Mouse (Mus musculus) kidney, postnatal 0 days (tissue): ENCODE measurements around the gene Pon1. TPM values are rescaled to one million over a fixed set of nuclear protein-coding genes. Genes with fewer than 3 reads are reported as not detected.

Experiments used
- ATAC-seq: fragments of 200-750 bp; cut with Nextera tagmentation; replicated peaks from 2 replicates; pipeline ENCODE4 v1.8.0; 2017; ENCODE audit warnings: low read depth, moderate number of reproducible peaks, moderate TSS enrichment, moderate library complexity; ENCODE audit not compliant: low FRiP score
- DNase-seq: peaks from one replicate; pipeline ENCODE4 v3.0.0-alpha.2; 2016; ENCODE audit warnings: low spot score
- H3K27ac ChIP-seq: fragments of 300-500 bp; sonication (generic); 2 replicates; pipeline ENCODE4 v1.5.1; 2014; ENCODE audit warnings: mild to moderate bottlenecking
- H3K27me3 ChIP-seq: fragments of 300-500 bp; sonication (generic); 2 replicates; pipeline ENCODE4 v1.6.1; 2014; ENCODE audit warnings: low read length, mixed read lengths; ENCODE audit not compliant: insufficient read depth
- H3K36me3 ChIP-seq: fragments of 300-500 bp; sonication (generic); 2 replicates; pipeline ENCODE4 v1.6.1; 2014; ENCODE audit warnings: low read length, mixed read lengths; ENCODE audit not compliant: insufficient read depth
- H3K4me1 ChIP-seq: fragments of 300-500 bp; sonication (generic); replicated peaks from 2 replicates; pipeline ENCODE4 v1.6.1; 2014; ENCODE audit warnings: antibody characterized with exemption, low read length, mixed read lengths; ENCODE audit not compliant: insufficient read depth
- H3K4me2 ChIP-seq: fragments of 300-500 bp; sonication (generic); 2 replicates; pipeline ENCODE4 v1.6.1; 2014; ENCODE audit warnings: mild to moderate bottlenecking, low read length, moderate library complexity, mixed read lengths
- H3K4me3 ChIP-seq: fragments of 300-500 bp; sonication (generic); replicated peaks from 2 replicates; pipeline ENCODE4 v1.5.1; 2014; ENCODE audit warnings: low read depth, low read length
- H3K9ac ChIP-seq: fragments of 300-500 bp; sonication (generic); 2 replicates; pipeline ENCODE4 v1.6.1; 2014; ENCODE audit warnings: low read depth, low read length
- H3K9me3 ChIP-seq: fragments of 300-500 bp; sonication (generic); replicated peaks from 2 replicates; pipeline ENCODE4 v1.6.1; 2016; ENCODE audit warnings: low read length, inconsistent platforms, mixed read lengths
- CTCF ChIP-seq: IDR thresholded peaks from 2 replicates; pipeline ENCODE4 v1.5.1; 2016; ENCODE audit warnings: antibody characterized with exemption, low read depth, mild to moderate bottlenecking, moderate library complexity
- WGBS: fragments of 180-500 bp; shearing (Covaris S2); extraction: QIAGEN DNeasy Blood & Tissue Kit; methylation state at CpG from one replicate; pipeline ENCODE4 v1.1.7; 2014; 5-methylcytosine and 5-hydroxymethylcytosine counted together
- polyA plus RNA-seq: library from polyadenylated mRNA; unstranded; fragments of >200 nt; fragmentation: Nextera tagmentation; extraction: Ambion mirVana; gene quantifications from 2 replicates; pipeline ENCODE4 v1.2.1, GENCODE M21; 2015

The Pon1 gene
- 0.09 and 0.54 TPM in 2 replicates for polyA plus RNA-seq

DNA sequence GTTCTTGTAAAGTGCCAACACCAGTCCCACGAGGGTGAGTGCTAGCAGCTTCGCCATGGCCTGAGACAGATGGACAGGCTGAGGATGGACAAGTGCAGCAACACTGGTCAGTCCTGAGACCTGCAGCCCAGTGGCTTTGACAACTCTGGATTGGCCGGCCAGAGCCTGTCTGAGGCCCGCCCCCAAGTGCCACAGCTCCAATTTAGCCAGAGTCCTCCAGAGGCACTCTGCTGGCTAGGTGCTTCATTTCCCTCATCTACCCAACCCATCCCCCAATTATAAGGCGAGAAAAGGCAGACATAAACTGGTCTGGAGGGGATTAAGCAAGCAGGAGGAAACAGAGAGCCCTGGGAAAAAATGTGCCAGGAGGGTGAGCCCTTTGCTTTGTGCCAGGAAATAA, at the start of gene Pon1:
TSS of gene Pon1 (minus strand) at position 254 of the 400 bp plus-strand sequence.
- no peak for TF ChIP-seq CTCF
- H3K9ac ChIP-seq: no peak within 1 kb of the TSS
- 40% methylated on average over 5 of the region's 5 CpGs for WGBS
- DNase-seq: no peak
- no peak within 1 kb of the TSS for H3K27ac ChIP-seq
- H3K4me3 ChIP-seq: no peak within 1 kb of the TSS
- no peak for ATAC-seq
- no peaks in the 10 kb centered on the region for H3K4me1 ChIP-seq
- H3K4me2 ChIP-seq: no peak within 1 kb of the TSS
- H3K36me3 ChIP-seq: no peaks in the 10 kb centered on the region
- no peaks in the 10 kb centered on the region for H3K27me3 ChIP-seq
- no peaks in the 10 kb centered on the region for H3K9me3 ChIP-seq

DNA sequence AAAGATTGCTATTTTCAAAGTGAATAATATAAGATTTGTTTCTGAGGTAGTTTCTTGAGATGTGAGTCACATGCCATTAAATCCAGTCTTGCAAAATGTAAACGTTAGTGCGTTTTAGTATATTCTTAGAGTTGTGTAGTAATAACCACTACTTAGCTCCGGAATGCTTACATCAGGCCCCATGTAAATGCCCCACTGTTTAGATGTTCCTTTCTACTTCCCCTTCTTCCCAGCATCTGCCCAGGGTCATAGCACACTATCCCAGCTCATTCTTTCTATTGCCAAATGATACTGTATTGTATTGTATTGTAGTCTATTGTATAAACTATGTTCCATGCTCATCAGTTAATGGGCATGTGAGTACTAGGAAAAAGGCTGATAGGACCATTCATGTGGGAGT, 45.1 kb upstream of the Pon1 start:
- DNase-seq (no peak), ATAC-seq (no peak)
- Histone ChIP-seq H3K36me3 (no peaks in the 10 kb centered on the region), H3K9me3 (no peaks in the 10 kb centered on the region), H3K27ac (no peak overlapping the region), H3K4me2 (no peak overlapping the region), H3K4me1 (no peaks in the 10 kb centered on the region), H3K27me3 (no peaks in the 10 kb centered on the region), H3K9ac (no peak overlapping the region), H3K4me3 (no peak overlapping the region)
- WGBS: 93% methylated on average over 3 of the region's 3 CpGs
- TF ChIP-seq CTCF: no peak

DNA sequence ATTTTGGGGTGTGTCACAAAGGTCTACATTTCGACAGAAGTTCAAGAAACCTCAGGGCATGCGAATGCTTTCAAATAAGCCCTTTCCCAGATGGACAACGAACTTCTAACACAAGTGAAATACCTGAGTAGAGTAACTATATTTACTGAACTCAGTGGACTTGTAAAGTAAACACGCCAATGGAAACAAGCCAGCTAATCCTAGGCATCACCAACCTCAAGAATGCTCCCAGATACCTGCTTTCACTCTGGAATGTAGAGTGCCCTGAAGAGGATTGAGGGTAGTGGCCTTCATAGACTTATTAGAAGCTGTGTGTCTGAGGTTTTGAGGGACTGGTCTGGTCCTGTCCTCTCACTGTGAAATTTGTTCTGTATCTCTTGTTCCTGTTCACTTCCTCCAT, 43.8 kb upstream of the Pon1 start:
- Histone ChIP-seq H3K36me3 (no peaks in the 10 kb centered on the region), H3K4me3 (no peak overlapping the region), H3K9me3 (no peaks in the 10 kb centered on the region), H3K9ac (no peak overlapping the region), H3K27ac (no peak overlapping the region), H3K4me2 (no peak overlapping the region), H3K27me3 (no peaks in the 10 kb centered on the region), H3K4me1 (no peaks in the 10 kb centered on the region)
- no peak for TF ChIP-seq CTCF
- WGBS: 89% methylated on average over 4 of the region's 4 CpGs
- DNase-seq: no peak
- ATAC-seq: no peak

DNA sequence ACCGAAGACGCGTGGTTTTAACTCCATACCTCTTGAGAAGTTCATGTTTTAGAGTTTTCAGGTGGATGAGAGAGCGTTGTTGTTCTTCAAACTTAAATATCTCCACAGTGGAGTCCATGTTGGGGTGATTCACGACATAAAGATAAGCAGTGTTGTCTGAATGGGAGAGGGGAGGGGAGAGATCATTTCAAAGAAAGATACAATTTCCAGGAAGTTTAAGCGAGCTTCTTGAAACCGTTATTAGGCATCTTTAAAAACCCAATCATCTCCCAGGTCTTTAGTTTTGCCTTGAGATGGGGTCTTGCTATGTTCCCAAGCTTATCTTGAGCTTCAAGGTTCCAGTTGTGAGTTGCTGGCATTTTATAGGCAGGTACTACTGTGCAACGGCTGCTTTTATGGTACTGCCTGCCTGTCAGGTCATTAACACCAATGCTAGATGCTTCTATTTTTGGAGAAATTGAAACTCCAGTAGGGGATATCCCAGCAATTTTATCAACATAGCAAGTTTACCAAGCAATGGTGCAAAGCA, 43.2 kb upstream of the Pon1 start:
- no peaks in the 10 kb centered on the region for H3K9me3 ChIP-seq
- ATAC-seq (no peak), DNase-seq (no peak)
- no peak for TF ChIP-seq CTCF
- no peaks in the 10 kb centered on the region for H3K27me3 ChIP-seq
- H3K9ac ChIP-seq: no peak overlapping the region
- H3K4me3 ChIP-seq: no peak overlapping the region
- H3K36me3 ChIP-seq: no peaks in the 10 kb centered on the region
- H3K27ac ChIP-seq: no peak overlapping the region
- no peaks in the 10 kb centered on the region for H3K4me1 ChIP-seq
- 88% methylated on average over 8 of the region's 8 CpGs for WGBS
- no peak overlapping the region for H3K4me2 ChIP-seq

DNA sequence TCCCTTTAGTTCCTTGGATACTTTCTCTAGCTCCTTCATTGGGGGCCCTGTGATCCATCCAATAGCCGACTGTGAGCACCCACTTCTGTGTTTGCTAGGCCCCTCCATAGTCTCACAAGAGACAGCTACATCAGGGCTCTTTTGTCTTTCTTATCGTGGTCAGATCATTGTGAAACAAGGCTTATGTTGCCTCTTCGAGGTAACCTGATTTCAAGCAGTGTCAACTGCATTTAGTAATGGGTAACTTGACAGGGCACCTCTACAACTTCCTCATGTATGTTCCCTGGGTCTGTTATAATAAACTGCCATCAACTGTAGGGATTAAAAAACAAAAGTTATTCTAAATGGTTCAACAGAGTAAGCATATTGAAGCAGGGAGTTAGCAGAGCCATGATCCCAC, 40.8 kb upstream of the Pon1 start:
- Histone ChIP-seq H3K4me3 (no peak overlapping the region), H3K4me1 (no peaks in the 10 kb centered on the region), H3K27me3 (no peaks in the 10 kb centered on the region), H3K9me3 (no peaks in the 10 kb centered on the region), H3K9ac (no peak overlapping the region), H3K4me2 (no peak overlapping the region), H3K36me3 (no peaks in the 10 kb centered on the region), H3K27ac (no peak overlapping the region)
- WGBS: 92% methylated on average over 3 of the region's 3 CpGs
- no peak for DNase-seq
- ATAC-seq: no peak
- no peak for TF ChIP-seq CTCF

DNA sequence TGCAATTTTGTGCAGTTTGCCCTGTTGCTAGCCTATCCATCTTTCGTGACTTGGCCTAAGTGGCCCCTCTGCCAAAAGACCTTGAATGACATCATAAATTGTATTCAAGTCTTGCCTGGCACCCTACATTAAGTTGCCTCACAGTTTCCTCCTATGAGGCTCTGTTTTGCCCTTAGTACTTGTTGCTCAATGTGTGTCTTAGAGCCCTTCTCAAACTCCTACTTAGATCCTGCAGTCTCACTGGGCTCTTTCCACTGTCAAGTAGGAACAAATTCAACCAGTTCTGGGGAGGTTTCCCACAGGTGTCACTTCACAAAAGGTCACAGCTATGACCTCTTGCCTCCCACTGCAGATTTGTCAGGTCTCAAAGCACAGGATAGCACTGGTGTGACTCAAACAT, 40.1 kb upstream of the Pon1 start:
- Histone ChIP-seq H3K9me3 (no peaks in the 10 kb centered on the region), H3K4me2 (no peak overlapping the region), H3K9ac (no peak overlapping the region), H3K4me3 (no peak overlapping the region), H3K36me3 (no peaks in the 10 kb centered on the region), H3K4me1 (no peaks in the 10 kb centered on the region), H3K27me3 (no peaks in the 10 kb centered on the region), H3K27ac (no peak overlapping the region)
- TF ChIP-seq CTCF: no peak
- ATAC-seq: no peak
- DNase-seq: no peak
- WGBS: 94% methylated on average over 1 of the region's 1 CpGs

DNA sequence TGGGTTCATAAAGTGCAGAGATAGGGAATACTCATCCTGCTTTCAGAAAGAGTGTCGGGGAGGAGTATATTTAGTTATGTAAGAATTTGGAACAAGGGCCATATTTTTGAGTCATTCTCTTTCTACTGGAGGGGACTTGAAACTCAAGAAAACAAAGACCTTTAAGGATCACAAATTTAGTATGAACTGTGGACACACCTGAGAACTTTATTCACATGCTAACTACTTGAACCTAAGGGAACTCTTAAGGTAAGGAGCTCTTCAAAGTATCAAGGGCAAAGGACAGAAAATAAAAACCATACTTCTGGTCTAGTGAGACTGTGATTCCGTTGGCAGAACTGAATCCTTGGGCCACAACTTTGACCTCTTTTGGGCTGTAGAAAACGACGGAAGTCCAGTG, 38.3 kb upstream of the Pon1 start:
- DNase-seq (no peak), ATAC-seq (no peak)
- no peaks in the 10 kb centered on the region for H3K9me3 ChIP-seq
- no peak overlapping the region for H3K27ac ChIP-seq
- H3K4me1 ChIP-seq: no peaks in the 10 kb centered on the region
- H3K27me3 ChIP-seq: no peaks in the 10 kb centered on the region
- no peak overlapping the region for H3K9ac ChIP-seq
- TF ChIP-seq CTCF: no peak
- 90% methylated on average over 4 of the region's 4 CpGs for WGBS
- no peaks in the 10 kb centered on the region for H3K36me3 ChIP-seq
- no peak overlapping the region for H3K4me3 ChIP-seq
- H3K4me2 ChIP-seq: no peak overlapping the region
